Mouse (Mus musculus) liver, embryonic 13.5 days (tissue): Measurements from ENCODE around the gene Erg28. TPM values are rescaled to one million over a fixed set of nuclear protein-coding genes. Genes with fewer than 3 reads are reported as not detected.

Experiments used
- ATAC-seq: fragments of 200-750 bp; cut with Nextera tagmentation; 2 replicates; pipeline ENCODE4 v1.8.0; 2017; ENCODE audit warnings: low read depth, mild to moderate bottlenecking, moderate number of reproducible peaks, moderate library complexity
- DNase-seq: peaks from one replicate; pipeline ENCODE4 v3.0.0; 2022
- H3K27ac ChIP-seq: fragments of 300-500 bp; sonication (generic); 2 replicates; pipeline ENCODE4 v1.5.1; 2015; ENCODE audit warnings: moderate library complexity, mild to moderate bottlenecking, inconsistent platforms
- H3K27me3 ChIP-seq: fragments of 300-500 bp; sonication (generic); 2 replicates; pipeline ENCODE4 v1.6.1; 2015; ENCODE audit warnings: mild to moderate bottlenecking, inconsistent platforms
- H3K36me3 ChIP-seq: fragments of 300-500 bp; sonication (generic); 2 replicates; pipeline ENCODE4 v1.6.1; 2015; ENCODE audit warnings: mild to moderate bottlenecking, inconsistent platforms
- H3K4me1 ChIP-seq: fragments of 300-500 bp; sonication (generic); replicated peaks from 2 replicates; pipeline ENCODE4 v1.6.1; 2015; ENCODE audit warnings: inconsistent platforms
- H3K4me2 ChIP-seq: fragments of 300-500 bp; sonication (generic); 2 replicates; pipeline ENCODE4 v1.6.1; 2015; ENCODE audit warnings: inconsistent platforms, mild to moderate bottlenecking, moderate library complexity
- H3K4me3 ChIP-seq: fragments of 300-500 bp; sonication (generic); replicated peaks from 2 replicates; pipeline ENCODE4 v1.5.1; 2015; ENCODE audit warnings: mild to moderate bottlenecking, inconsistent platforms
- H3K9ac ChIP-seq: fragments of 300-500 bp; sonication (generic); 2 replicates; pipeline ENCODE4 v1.6.1; 2015; ENCODE audit warnings: mild to moderate bottlenecking, inconsistent platforms
- H3K9me3 ChIP-seq: fragments of 300-500 bp; sonication (generic); replicated peaks from 2 replicates; pipeline ENCODE4 v1.6.1; 2016; ENCODE audit warnings: inconsistent platforms
- WGBS: fragments of 180-500 bp; shearing (Covaris S2); methylation state at CpG from one replicate; pipeline ENCODE4 v1.1.7; 2015; ENCODE audit not compliant: insufficient replicate concordance; 5-methylcytosine and 5-hydroxymethylcytosine counted together
- polyA plus RNA-seq: library from polyadenylated mRNA; unstranded; fragments of >200 nt; fragmentation: Nextera tagmentation; extraction: Ambion mirVana; gene quantifications from 2 replicates; pipeline ENCODE4 v1.2.1, GENCODE M21; 2015

Gene Erg28
- polyA plus RNA-seq, 1 experiment from 2014 or later, result 93.5 TPM

- WGBS, result 96% methylated on average over 4 of the region's 4 CpGs
Measured at GRCm38 (mm10) chr12:85811676-85812075, 12.7 kb downstream of the Erg28 start.

GRCm38 (mm10) chr12:85810959-85811358 lies 13.4 kb downstream of the Erg28 start:
- peaks cover 14% of the 10 kb centered on the region for H3K4me1 ChIP-seq
- H3K9ac ChIP-seq, result no peak overlapping the region
- H3K27ac ChIP-seq, result no peak overlapping the region
- H3K4me3 ChIP-seq, result no peak overlapping the region
- no peak for ATAC-seq
- H3K36me3 ChIP-seq, result peaks cover 47% of the 10 kb centered on the region
- H3K27me3 ChIP-seq, result no peaks in the 10 kb centered on the region
- no peak overlapping the region for H3K4me2 ChIP-seq
- no peak for DNase-seq
- H3K9me3 ChIP-seq, result no peaks in the 10 kb centered on the region

More at GRCm38 (mm10) chr12:85811676-85812075, 12.7 kb downstream of the Erg28 start:
- Histone ChIP-seq H3K4me2 (no peak overlapping the region), H3K9ac (no peak overlapping the region), H3K27ac (no peak overlapping the region), H3K4me3 (no peak overlapping the region), H3K27me3 (no peaks in the 10 kb centered on the region), H3K36me3 (peaks cover 54% of the 10 kb centered on the region), H3K9me3 (no peaks in the 10 kb centered on the region), H3K4me1 (peaks cover 14% of the 10 kb centered on the region)
- DNase-seq, result no peak
- ATAC-seq, result no peak

DNA sequence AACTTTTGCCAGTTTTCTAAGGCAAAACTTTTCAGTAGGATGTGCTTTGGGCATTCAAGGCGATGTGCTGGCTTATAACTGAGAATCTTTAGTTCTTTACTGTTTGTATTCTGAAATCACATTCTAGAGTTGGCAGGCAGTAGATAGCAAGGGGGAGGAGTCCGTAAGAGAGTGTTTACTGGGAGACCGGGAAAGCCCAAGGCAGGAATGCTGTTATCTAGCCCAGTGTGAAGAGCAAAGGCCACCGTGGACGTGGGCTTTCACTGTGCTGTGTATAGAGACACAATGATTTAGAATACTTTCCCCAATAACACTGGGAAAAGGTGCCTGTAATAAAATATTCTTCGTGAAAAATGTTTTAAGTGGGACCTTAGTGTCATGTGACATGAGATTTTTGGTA lies 14.6 kb downstream of the Erg28 start:
- H3K27ac ChIP-seq, result no peak overlapping the region

DNA sequence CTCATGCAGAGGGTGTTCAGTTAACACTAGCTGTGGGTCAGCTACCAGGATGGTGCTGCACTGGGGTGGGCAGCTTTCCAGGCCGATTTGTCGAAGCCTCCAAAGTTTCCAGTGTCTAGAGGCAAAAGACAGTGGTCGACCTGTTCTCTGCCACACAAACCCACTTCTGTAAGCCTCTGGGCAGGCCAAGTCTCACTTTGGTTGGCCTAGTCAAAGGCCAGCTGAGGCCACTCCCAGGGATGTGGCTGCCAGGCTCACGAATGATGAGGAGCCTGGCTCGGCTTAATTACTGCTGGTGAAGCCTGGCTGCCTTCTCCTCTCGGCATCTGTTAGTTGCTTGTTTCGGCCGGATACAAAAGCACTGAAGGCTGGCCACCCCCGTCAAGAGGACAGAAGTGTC lies 24.3 kb downstream of the Erg28 start:
- H3K27ac ChIP-seq, result no peak overlapping the region
- 65% methylated on average over 9 of the region's 9 CpGs for WGBS
- H3K4me3 ChIP-seq, result no peak overlapping the region
- ATAC-seq (no peak), DNase-seq (no peak)
- H3K9me3 ChIP-seq, result no peaks in the 10 kb centered on the region
- no peaks in the 10 kb centered on the region; the same call in 1 of the 2 replicates for H3K27me3 ChIP-seq
- H3K4me2 ChIP-seq, result no peak overlapping the region
- H3K36me3 ChIP-seq, result no peaks in the 10 kb centered on the region
- no peak overlapping the region for H3K9ac ChIP-seq
- H3K4me1 ChIP-seq, result no peaks in the 10 kb centered on the region

More for the DNA sequence above, 14.6 kb downstream of the Erg28 start:
- Histone ChIP-seq H3K27me3 (no peaks in the 10 kb centered on the region), H3K4me2 (no peak overlapping the region), H3K36me3 (peaks cover 37% of the 10 kb centered on the region), H3K9me3 (no peaks in the 10 kb centered on the region), H3K4me3 (no peak overlapping the region), H3K9ac (no peak overlapping the region), H3K4me1 (peaks cover 14% of the 10 kb centered on the region)
- 46% methylated on average over 6 of the region's 6 CpGs for WGBS
- ATAC-seq, result 0 out of 2 replicates have a peak, but pooled peaks have one; percentile 46
- DNase-seq, result no peak

- H3K27me3 ChIP-seq, result no peaks in the 10 kb centered on the region
- ATAC-seq, result no peak
Measured at GRCm38 (mm10) chr12:85795551-85795950, 28.8 kb downstream of the Erg28 start.

DNA sequence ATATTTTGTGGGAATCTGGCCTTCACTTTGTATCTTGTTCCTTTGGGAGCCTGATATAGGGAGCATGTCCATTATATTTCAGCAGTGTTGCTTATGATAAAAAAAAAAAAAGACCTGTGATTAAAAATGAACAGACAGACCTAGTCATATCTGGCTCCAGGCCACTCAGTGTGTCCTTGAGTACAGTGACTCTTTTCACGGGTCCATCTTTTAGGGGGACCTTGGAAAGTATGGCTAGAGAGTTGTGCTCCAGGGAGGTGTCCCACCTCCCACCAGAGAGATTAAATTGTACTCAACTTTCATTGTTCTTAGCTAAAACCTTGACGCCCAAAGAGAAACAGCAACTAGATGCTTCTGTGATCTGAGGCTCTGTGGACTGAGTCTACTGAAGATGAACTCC lies 30.3 kb downstream of the Erg28 start:
- WGBS, result 51% methylated on average over 2 of the region's 2 CpGs
- Histone ChIP-seq H3K27ac (no peak overlapping the region), H3K9me3 (no peaks in the 10 kb centered on the region), H3K36me3 (no peaks in the 10 kb centered on the region), H3K9ac (no peak overlapping the region), H3K4me3 (no peak overlapping the region), H3K27me3 (no peaks in the 10 kb centered on the region), H3K4me1 (no peaks in the 10 kb centered on the region), H3K4me2 (no peak overlapping the region)
- ATAC-seq (no peak), DNase-seq (no peak)

More at GRCm38 (mm10) chr12:85795551-85795950, 28.8 kb downstream of the Erg28 start:
- no peaks in the 10 kb centered on the region for H3K9me3 ChIP-seq
- H3K9ac ChIP-seq, result no peak overlapping the region
- H3K4me1 ChIP-seq, result no peaks in the 10 kb centered on the region
- DNase-seq, result no peak
- WGBS, result 50% methylated on average over 1 of the region's 1 CpGs
- no peak overlapping the region for H3K27ac ChIP-seq
- H3K4me2 ChIP-seq, result no peak overlapping the region
- H3K36me3 ChIP-seq, result no peaks in the 10 kb centered on the region
- no peak overlapping the region for H3K4me3 ChIP-seq

- Histone ChIP-seq H3K27ac (no peak overlapping the region), H3K4me3 (no peak overlapping the region), H3K36me3 (no peaks in the 10 kb centered on the region), H3K27me3 (no peaks in the 10 kb centered on the region), H3K9me3 (no peaks in the 10 kb centered on the region), H3K4me1 (no peaks in the 10 kb centered on the region), H3K4me2 (no peak overlapping the region), H3K9ac (no peak overlapping the region)
- ATAC-seq (no peak), DNase-seq (no peak)
- WGBS, result 55% methylated on average over 6 of the region's 6 CpGs
Measured at GRCm38 (mm10) chr12:85792821-85793346, 31.5 kb downstream of the Erg28 start.

DNA sequence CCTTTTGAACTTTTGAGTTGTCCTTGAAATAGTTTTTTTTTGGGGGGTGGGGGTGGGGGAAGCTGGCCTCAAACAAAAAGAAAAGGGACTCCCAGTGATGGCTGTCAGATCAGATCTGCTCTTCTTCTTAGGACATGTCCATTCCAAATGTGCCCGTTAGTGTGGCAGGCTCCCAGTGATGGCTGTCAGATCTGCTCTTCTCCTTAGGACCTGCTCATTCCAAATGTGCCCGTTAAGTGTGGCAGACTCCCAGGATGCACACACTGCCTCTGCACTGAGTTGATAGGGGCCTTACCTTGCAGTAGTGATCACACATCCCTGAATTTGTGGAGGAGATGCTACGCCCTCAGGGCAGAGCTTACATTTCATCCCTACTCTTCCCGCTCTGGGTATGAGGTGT lies 32.2 kb downstream of the Erg28 start:
- Histone ChIP-seq H3K27me3 (no peaks in the 10 kb centered on the region), H3K9me3 (no peaks in the 10 kb centered on the region), H3K36me3 (no peaks in the 10 kb centered on the region), H3K4me1 (no peaks in the 10 kb centered on the region), H3K4me2 (no peak overlapping the region), H3K9ac (no peak overlapping the region), H3K27ac (no peak overlapping the region), H3K4me3 (no peak overlapping the region)
- DNase-seq, result no peak
- no peak for ATAC-seq
- 58% methylated on average over 4 of the region's 4 CpGs for WGBS

GRCm38 (mm10) chr12:85784916-85785815 lies 39.2 kb downstream of the Erg28 start:
- no peak for DNase-seq
- Histone ChIP-seq H3K9ac (no peak overlapping the region), H3K36me3 (no peaks in the 10 kb centered on the region), H3K4me3 (no peak overlapping the region), H3K27ac (peak overlapping the region; percentile 60), H3K4me2 (no peak overlapping the region), H3K4me1 (no peaks in the 10 kb centered on the region), H3K27me3 (no peaks in the 10 kb centered on the region), H3K9me3 (no peaks in the 10 kb centered on the region)
- WGBS, result 54% methylated on average over 19 of the region's 19 CpGs
- peak; percentile 23; the same call in 1 of the 2 replicates for ATAC-seq

DNA sequence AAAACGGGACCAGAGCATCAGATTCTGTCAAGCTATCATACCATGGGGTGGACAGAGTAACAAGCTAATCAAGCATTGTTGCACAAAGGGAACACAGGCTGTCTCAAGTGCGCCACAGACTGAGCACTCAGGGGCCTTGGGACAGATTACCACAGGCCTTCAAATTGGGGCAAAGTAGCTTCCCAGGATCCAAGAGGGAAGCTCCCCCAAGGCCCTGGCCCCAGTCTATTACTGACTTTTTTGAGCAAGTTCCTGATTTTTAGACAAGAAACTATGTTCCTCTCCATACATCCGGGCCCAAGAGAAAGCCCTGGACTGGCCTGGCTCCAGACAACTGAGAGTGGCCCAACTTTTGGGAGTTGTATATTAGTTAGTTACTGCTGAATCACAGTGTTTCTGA lies 42.7 kb downstream of the Erg28 start:
- Histone ChIP-seq H3K4me2 (no peak overlapping the region), H3K4me1 (no peaks in the 10 kb centered on the region), H3K9ac (no peak overlapping the region), H3K4me3 (no peak overlapping the region), H3K9me3 (no peaks in the 10 kb centered on the region), H3K27me3 (no peaks in the 10 kb centered on the region), H3K36me3 (no peaks in the 10 kb centered on the region), H3K27ac (no peak overlapping the region)
- ATAC-seq, result no peak
- WGBS, result 55% methylated on average over 3 of the region's 3 CpGs
- no peak for DNase-seq

- Histone ChIP-seq H3K4me2 (no peak overlapping the region), H3K27ac (no peak overlapping the region), H3K9me3 (no peaks in the 10 kb centered on the region), H3K9ac (no peak overlapping the region), H3K36me3 (no peaks in the 10 kb centered on the region), H3K4me1 (no peaks in the 10 kb centered on the region), H3K27me3 (no peaks in the 10 kb centered on the region), H3K4me3 (no peak overlapping the region)
- 83% methylated on average over 5 of the region's 5 CpGs for WGBS
- DNase-seq, result no peak
- no peak for ATAC-seq
Measured at GRCm38 (mm10) chr12:85779707-85780106, 44.6 kb downstream of the Erg28 start.

- ATAC-seq (no peak), DNase-seq (no peak)
- Histone ChIP-seq H3K36me3 (no peaks in the 10 kb centered on the region), H3K4me3 (no peak overlapping the region), H3K4me2 (no peak overlapping the region), H3K9me3 (no peaks in the 10 kb centered on the region), H3K27ac (no peak overlapping the region), H3K9ac (no peak overlapping the region), H3K27me3 (no peaks in the 10 kb centered on the region), H3K4me1 (no peaks in the 10 kb centered on the region)
- 64% methylated on average over 3 of the region's 3 CpGs for WGBS
Measured at GRCm38 (mm10) chr12:85778962-85779361, 45.4 kb downstream of the Erg28 start.
